Mouse (Mus musculus) cerebellum, postnatal 10 days (tissue): Measurements from ENCODE around the gene Aif1.

Experiments
- DNase-seq, 2 experiments: peaks; one replicate each; pipeline ENCODE4 v3.0.0; 2021; ENCODE audit warnings: mixed read lengths in 2 of 2

Gene Aif1

GRCm38 (mm10) chr17:35194844-35195630 is 19.2 kb upstream of the Aif1 start:
- no peak for DNase-seq

GRCm38 (mm10) chr17:35193881-35194843 is 18.3 kb upstream of the Aif1 start, which contains the start of gene Ltb:
Gene Ltb (plus strand): TSS chr17:35194439.
- DNase-seq: no peak

- no peak for DNase-seq
These were observed 17.1 kb upstream of the Aif1 start for GRCm38 (mm10) chr17:35192924-35193323.

GRCm38 (mm10) chr17:35191723-35192122 is 15.9 kb upstream of the Aif1 start:
- no peak for DNase-seq

GRCm38 (mm10) chr17:35190096-35190495 is 14.2 kb upstream of the Aif1 start:
- no peak for DNase-seq

GRCm38 (mm10) chr17:35189186-35189585 is 13.3 kb upstream of the Aif1 start:
- DNase-seq: no peak

GRCm38 (mm10) chr17:35187959-35188610 is 12.2 kb upstream of the Aif1 start, which contains the start of gene Lst1:
Gene Lst1 (minus strand): TSS chr17:35188439.
- DNase-seq: no peak

- no peak for DNase-seq
These were observed 11.5 kb upstream of the Aif1 start for GRCm38 (mm10) chr17:35187345-35187744.

GRCm38 (mm10) chr17:35186681-35187080 is 10.8 kb upstream of the Aif1 start:
- DNase-seq: peak in 1 of 2 experiments; percentile 46

- peak; percentile 49 to 62 for DNase-seq
These were observed 10.1 kb upstream of the Aif1 start for GRCm38 (mm10) chr17:35185639-35186611.

- no peak for DNase-seq
These were observed 4.2 kb upstream of the Aif1 start for GRCm38 (mm10) chr17:35180093-35180492.

GRCm38 (mm10) chr17:35178528-35178927 is 2.7 kb upstream of the Aif1 start:
- peak; percentile 75 to 76 for DNase-seq

GRCm38 (mm10) chr17:35175382-35175781 is 486 bp downstream of the Aif1 start:
- no peak for DNase-seq

GRCm38 (mm10) chr17:35174201-35174977 is 1.5 kb downstream of the Aif1 start:
- DNase-seq: no peak

- DNase-seq: no peak
These were observed 2.5 kb downstream of the Aif1 start for GRCm38 (mm10) chr17:35173329-35173728.

- peak in 1 of 2 experiments; percentile 43 for DNase-seq
These were observed 3.2 kb downstream of the Aif1 start for GRCm38 (mm10) chr17:35172445-35173234.

GRCm38 (mm10) chr17:35168541-35169207 is 7.2 kb downstream of the Aif1 start:
- DNase-seq: peak; percentile 47 to 73

- no peak for DNase-seq
These were observed 8.1 kb downstream of the Aif1 start for GRCm38 (mm10) chr17:35167794-35168193.

GRCm38 (mm10) chr17:35166352-35167035 is 9.4 kb downstream of the Aif1 start:
- peak; percentile 84 to 87 for DNase-seq
